Mouse (Mus musculus): ENCODE results near the gene Clasp2.
"Not testable (repeated sequence)": the region's sequence is repeated elsewhere in the genome, so short reads cannot be mapped to it uniquely, and the experiment has no call there.

Clasp2 gene

DNA sequence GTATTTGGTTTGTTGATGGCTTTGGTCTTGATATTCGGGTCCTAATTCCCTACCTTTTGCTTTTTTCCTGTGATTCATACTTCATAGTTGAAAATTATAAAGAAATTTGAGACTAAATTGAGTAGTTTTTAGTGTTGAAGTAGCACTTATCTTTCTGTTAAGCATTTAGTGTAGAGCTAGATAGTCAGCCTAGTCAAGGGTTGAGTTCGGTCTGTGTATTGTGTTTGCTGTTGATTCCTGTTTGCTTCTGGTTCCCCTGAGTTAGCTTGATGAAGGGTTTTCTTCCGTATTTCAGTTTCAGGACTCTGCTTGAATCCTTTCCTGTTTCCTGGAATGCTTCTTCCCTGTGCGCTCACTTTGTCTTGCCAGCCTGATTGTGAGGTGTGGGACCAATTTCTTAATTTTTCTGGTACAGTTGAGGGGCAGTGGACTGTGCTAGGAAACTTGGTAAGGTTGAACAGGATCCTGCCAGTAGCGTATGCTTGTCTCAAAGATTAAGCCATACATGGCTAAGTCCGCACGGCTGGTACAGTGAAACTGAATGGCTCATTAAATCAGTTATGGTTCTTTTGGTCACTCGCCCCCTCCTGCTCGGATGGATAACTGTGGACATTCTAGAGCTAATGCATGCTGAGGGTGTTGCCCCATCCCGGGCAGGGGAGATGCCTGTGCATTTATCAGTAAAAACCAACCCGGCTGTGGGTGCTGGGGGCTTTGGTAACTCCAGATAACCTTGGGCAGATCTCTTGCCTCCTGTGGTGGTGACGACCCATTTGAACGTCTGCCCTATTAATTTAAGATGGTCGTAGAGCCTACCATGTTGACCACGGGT lies 14.8 kb downstream of the Clasp2 start:
- in situ Hi-C loops (cut with MboI, MseI): no loop called here

DNA sequence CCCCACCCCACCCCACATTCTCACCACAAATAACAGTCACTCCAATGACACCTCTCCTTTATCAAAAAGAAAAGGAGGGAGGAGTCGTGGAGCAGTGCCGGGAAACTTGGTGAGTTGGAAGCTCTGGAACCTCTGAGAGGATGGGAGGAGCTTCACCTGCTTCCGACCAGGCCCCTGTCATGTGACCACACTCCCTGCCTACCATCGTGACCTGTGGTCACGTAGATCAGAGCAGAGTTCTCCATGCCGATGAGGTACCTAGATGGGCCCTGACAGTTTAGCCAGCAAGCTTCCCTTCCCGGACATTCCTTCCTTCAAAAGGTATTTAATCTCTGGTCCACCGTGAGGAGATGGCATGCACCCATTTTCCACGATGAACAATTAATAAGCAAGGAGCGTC lies 17.2 kb downstream of the Clasp2 start:
- in situ Hi-C loops (cut with MboI, MseI): no loop called here

DNA sequence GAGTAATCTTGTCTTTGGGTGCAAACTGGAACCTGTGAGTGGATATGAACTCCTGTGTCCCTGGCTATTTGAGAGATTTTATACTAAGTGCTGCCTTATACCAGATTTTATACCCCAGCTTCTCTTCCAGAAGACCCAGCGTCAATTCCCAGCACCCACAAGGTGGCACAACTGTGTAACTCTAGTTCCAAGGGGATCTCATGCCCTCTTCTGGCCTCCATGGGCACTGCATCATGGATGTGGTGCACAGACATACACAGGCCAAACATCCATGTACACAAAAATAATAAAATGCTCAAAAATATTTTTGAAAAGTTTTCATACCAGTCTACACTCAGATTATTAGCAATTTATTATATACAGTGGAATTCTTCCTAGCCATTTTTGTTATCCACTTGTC lies 18.4 kb downstream of the Clasp2 start:
- in situ Hi-C loops (cut with MboI, MseI): no loop called here

- in situ Hi-C loops (cut with MboI, MseI): no loop called here
Measured at GRCm38 (mm10) chr9:113762389-113762788, 21.1 kb downstream of the Clasp2 start.

- in situ Hi-C loops (cut with MboI, MseI): no loop called here
Measured at GRCm38 (mm10) chr9:113763123-113763522, 21.9 kb downstream of the Clasp2 start.

GRCm38 (mm10) chr9:113770640-113771039 lies 29.4 kb downstream of the Clasp2 start:
- in situ Hi-C loops (cut with MboI, MseI): no loop called here

GRCm38 (mm10) chr9:113780863-113781262 lies 39.6 kb downstream of the Clasp2 start:
- in situ Hi-C loops (cut with MboI, MseI): no loop called here

GRCm38 (mm10) chr9:113782362-113783005 lies 41.2 kb downstream of the Clasp2 start:
- in situ Hi-C loops (cut with MboI, MseI): no loop called here

DNA sequence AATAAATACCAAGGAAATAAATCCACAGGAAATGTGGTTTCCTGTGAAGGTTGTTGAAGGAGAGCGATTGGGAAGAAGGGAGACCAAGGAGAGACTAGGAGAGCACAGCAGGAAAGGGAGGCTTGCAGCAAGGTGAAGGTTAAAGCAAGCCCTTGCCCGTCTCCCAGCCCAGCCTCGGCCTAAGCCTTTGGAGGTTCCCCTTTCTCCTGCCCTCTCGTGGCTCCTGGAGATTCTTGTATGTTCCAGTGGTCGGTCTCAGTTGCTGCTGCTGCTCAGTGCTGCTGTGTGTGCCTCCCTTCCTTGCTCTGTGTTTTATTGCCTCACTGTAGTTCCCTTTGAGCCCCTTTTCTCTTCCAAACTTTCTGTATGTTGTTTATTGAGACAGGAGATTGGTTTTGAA lies 42.4 kb downstream of the Clasp2 start:
- in situ Hi-C loops (cut with MboI, MseI): no loop called here

DNA sequence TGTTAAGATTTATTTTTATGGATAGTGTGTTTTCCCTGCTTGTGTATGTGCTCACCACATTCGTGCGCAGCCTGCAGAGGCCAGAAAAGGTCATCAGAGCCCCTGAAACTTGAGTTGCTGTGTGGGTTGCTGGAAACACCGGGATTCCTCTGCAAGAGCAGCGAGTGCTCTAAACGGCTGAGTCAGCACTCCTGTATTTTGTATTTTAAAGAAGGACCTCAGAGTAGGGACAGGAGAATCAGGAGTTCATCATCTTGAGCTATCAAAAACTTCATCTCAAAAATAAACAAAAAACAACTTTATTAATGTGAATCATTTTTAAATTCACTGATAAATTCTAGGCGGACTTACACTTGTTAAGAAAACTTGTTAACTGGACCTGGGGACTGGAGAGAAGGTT lies 48.0 kb downstream of the Clasp2 start:
- in situ Hi-C loops (cut with MboI, MseI): not testable (repeated sequence)

DNA sequence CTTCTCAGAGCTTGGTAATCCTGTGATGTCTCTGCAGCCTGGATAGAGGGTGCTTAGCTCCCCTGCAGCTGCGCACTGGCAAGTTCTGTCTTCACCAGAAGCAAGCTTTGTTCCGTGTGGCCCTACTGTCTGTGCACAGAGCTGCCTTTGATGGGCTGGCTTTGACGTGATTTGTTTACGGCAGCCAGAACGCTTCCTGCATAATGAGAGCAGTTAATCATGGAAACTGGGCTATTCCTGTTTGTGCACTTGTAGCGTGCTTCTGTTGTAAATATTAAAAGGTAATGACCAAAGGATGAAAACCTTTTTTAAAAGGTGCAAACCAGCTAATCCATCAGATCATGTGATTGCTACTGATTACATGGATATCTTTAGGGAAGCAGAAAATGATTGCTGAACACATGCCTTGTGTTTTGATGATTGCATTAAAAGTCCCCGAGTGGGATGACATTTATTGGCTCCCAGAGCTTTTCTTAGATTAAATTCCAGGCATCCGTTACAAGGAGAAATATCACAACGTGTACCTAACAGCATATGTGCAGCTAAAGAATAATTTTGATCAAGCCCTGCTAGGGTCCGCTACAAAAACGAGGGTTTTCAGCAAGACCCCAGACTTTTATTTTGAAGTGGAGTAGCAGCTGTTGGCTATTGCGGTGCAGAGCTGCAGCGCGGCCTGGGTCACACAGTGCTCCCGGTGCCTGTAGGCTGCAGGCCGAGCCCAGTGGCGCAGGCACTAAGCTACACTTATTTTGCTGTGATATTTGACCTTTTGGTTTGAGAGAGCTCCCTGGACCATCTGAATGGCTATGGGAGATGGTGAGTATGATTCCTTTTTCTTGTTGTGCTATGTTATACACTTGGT lies 51.6 kb downstream of the Clasp2 start:
- in situ Hi-C loops (cut with MboI, MseI): no loop called here

DNA sequence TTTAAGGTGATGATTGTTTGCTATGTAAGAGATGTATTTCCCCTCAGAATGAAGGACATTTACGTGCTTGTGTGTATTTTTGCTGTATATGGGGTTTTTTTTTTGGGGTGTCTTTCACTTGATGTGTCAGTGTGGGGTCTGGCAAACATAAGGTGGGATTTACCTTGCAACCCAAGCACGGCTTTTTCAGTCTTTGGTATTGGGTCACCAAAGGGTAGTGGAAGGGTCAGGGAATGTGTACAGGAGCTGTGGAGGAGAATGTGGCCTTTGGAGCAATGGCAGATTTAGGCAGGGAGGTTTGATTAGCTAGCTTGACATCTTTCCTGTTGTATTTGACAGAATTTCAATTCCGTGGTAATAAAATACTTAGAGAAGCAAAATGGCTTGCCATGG lies 52.2 kb downstream of the Clasp2 start:
- in situ Hi-C loops (cut with MboI, MseI): no loop called here

DNA sequence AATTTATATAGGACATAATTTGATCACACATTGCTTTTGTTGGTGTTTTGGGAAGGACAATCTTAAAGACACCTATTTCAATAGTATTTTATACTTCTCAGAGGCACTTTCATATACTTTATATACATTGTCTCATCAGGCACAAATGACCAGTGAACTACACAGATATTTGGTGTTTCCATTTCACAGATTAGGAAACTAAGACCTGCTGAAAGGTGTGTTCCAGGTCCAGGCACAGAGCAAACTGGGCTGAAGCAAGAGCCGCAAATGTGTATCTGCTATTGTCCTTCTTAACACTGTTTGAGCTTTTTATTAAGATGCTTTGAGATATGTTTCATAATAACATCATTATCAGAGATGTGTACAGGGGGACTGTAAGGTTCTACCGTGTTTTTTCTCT lies 52.7 kb downstream of the Clasp2 start:
- in situ Hi-C loops (cut with MboI, MseI): no loop called here

DNA sequence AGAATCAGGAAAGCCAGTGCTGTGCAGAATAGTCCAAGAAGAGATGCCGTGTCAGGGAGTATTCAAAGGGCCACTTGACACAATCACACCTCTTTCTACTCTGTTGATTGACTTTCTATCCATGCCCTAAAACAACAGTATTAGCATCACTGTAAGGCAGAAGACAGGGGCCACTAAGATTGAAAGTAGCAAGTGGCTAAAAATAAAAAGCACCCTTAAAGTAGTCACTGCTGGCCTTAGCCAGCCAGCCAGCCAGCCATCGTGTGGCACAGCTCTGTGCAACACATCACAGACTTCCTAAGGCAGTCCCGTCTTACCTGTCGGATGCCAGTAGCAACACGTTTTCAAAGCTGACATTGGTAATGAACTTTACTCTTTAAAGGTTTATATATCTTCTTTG lies 55.9 kb downstream of the Clasp2 start:
- in situ Hi-C loops (cut with MboI, MseI): no loop called here

DNA sequence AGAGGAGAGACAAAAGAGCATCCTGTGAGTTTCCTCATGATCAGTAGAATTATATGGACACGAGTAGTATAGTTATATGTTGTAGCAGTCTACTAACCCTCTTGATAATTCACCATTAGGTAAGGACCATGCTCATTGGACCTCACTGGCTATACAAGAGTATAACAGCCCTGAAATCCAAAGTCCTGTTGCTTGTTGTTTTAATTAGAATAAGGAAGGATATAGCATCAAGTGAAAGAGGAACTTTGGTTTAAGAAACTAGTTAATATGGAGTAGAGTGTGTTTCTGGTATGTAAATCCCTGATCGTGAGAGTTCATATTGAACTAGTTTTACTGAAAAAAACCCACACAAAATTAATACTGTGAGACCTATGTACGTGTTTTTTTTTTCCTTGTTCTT lies 59.4 kb downstream of the Clasp2 start:
- in situ Hi-C loops (cut with MboI, MseI): no loop called here

- in situ Hi-C loops (cut with MboI, MseI): no loop called here
Measured at GRCm38 (mm10) chr9:113802734-113803133, 61.5 kb downstream of the Clasp2 start.

GRCm38 (mm10) chr9:113803751-113804150 lies 62.5 kb downstream of the Clasp2 start:
- in situ Hi-C loops (cut with MboI, MseI): no loop called here

DNA sequence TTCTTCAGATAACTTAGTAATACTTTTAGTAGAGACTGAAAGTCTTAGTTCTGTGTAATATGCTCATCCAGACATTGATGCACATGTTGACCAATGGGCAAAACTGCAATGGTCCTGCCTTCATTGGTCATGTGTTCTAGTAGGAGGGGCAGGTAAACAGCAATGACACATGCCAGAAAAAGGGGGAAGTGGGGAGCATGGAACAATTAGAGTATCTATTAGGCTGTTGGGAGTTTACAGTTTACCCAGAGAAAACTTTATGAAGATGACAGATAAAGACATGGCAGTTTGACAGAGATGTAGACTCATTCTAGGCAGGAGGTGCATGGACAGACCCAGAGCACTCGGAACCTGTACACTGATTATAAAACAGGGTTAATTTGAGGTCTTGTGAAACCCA lies 64.1 kb downstream of the Clasp2 start:
- in situ Hi-C loops (cut with MboI, MseI): no loop called here

GRCm38 (mm10) chr9:113811327-113811726 lies 70.1 kb downstream of the Clasp2 start:
- in situ Hi-C loops (cut with MboI, MseI): no loop called here

DNA sequence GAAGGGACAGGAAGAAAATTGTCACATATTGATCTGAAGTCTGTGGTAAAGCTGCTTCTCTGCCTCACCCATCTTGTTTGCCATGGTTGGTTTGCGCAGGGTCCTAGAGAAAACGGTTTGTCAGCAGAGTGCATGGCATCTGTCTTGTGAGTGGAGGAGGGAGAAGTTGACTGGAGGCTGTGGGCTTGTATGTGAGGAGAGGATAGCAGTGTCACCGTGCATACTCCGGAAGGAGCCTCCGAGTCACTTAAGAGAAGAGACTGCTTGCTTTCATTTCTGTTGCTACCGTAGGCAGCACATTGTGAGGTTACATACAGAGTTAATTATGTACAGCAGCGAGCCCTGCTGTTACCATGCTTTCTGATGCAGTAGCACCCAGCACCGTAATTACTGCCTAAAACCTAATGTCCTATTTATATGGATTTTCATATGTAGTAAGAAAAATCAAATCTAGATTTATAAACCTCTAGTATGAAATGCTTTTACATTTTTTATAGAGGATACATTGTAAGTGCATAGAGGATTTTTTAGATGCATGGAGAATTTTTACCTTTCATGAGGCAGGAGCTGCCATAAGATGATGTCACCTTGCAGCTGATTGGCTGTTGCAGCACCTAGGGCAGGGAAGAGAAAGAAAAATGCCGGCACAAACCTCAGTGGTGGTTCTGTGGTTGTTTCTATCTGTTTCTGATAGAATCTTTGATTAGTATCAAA lies 70.8 kb downstream of the Clasp2 start:
- in situ Hi-C loops (cut with MboI, MseI): no loop called here

GRCm38 (mm10) chr9:113812671-113813001 lies 71.4 kb downstream of the Clasp2 start:
- in situ Hi-C loops (cut with MboI, MseI): no loop called here

- in situ Hi-C loops (cut with MboI, MseI): no loop called here
Measured at GRCm38 (mm10) chr9:113813086-113813485, 71.8 kb downstream of the Clasp2 start.
